Mouse (Mus musculus) ES-Bruce4 (cell line): ENCODE measurements around the gene Arsb. TPM values are rescaled to one million over a fixed set of nuclear protein-coding genes. Genes with fewer than 3 reads are reported as not detected.

ENCODE experiments used
- H3K27ac ChIP-seq: 2 replicates; pipeline ENCODE4 v1.5.1; 2012; ENCODE audit warnings: low read length, inconsistent platforms; ENCODE audit not compliant: insufficient read depth
- H3K27me3 ChIP-seq: 2 replicates; pipeline ENCODE4 v1.6.1; 2012; ENCODE audit warnings: mild to moderate bottlenecking, low read length, inconsistent platforms; ENCODE audit not compliant: control insufficient read depth, poor library complexity, insufficient read depth, severe bottlenecking
- H3K36me3 ChIP-seq: 2 replicates; pipeline ENCODE4 v1.6.1; 2012; ENCODE audit warnings: inconsistent platforms, mild to moderate bottlenecking, low read length, moderate library complexity; ENCODE audit not compliant: control insufficient read depth, poor library complexity, insufficient read depth, severe bottlenecking
- H3K4me1 ChIP-seq: one replicate; pipeline ENCODE4 v1.8.1; 2011; ENCODE audit warnings: low read length; ENCODE audit not compliant: control insufficient read depth, insufficient read depth
- H3K4me3 ChIP-seq: 2 replicates; pipeline ENCODE4 v1.5.1; 2011; ENCODE audit warnings: low read depth, mild to moderate bottlenecking, low read length
- H3K9ac ChIP-seq: 2 replicates; pipeline ENCODE4 v1.6.1; 2012; ENCODE audit warnings: low read depth, mild to moderate bottlenecking, inconsistent platforms; ENCODE audit not compliant: poor library complexity, severe bottlenecking
- H3K9me3 ChIP-seq: replicated peaks from 2 replicates; pipeline ENCODE4 v1.6.1; 2012; ENCODE audit warnings: mild to moderate bottlenecking, low read length, inconsistent platforms; ENCODE audit not compliant: control insufficient read depth, poor library complexity, insufficient read depth, severe bottlenecking
- CTCF ChIP-seq: IDR thresholded peaks from one replicate; pipeline ENCODE4 v1.8.1; 2011; ENCODE audit warnings: low read depth, low read length
- EP300 ChIP-seq: IDR thresholded peaks from 2 replicates; pipeline ENCODE4 v1.6.1; 2011; ENCODE audit warnings: low read depth, low read length; ENCODE audit not compliant: insufficient read depth
- POLR2A ChIP-seq: IDR thresholded peaks from one replicate; pipeline ENCODE4 v1.8.1; 2011; ENCODE audit warnings: low read length; ENCODE audit not compliant: insufficient read depth
- polyA plus RNA-seq: library from polyadenylated mRNA; stranded (reverse); fragments of >200 nt; gene quantifications from 2 replicates; pipeline ENCODE4 v1.2.4, GENCODE M21; 2011; ENCODE audit warnings: low read depth; ENCODE audit not compliant: missing spikeins, insufficient read depth, insufficient read length

Gene Arsb
- polyA plus RNA-seq, 1 experiment = 1.7 TPM

GRCm38 (mm10) chr13:93989208-93989607, 217.8 kb downstream of the Arsb start:
- Histone ChIP-seq H3K27ac (no peak overlapping the region), H3K9ac (no peak overlapping the region), H3K4me3 (no peak overlapping the region), H3K4me1 (peaks cover 3% of the 10 kb centered on the region), H3K9me3 (peaks cover 8% of the 10 kb centered on the region), H3K36me3 (no peaks in the 10 kb centered on the region), H3K27me3 (no peaks in the 10 kb centered on the region)
- TF ChIP-seq CTCF (no peak), POLR2A (no peak), EP300 (no peak)

GRCm38 (mm10) chr13:93989736-93990611, 218.5 kb downstream of the Arsb start:
- Histone ChIP-seq H3K9ac (no peak overlapping the region), H3K9me3 (peaks cover 8% of the 10 kb centered on the region), H3K4me3 (no peak overlapping the region), H3K36me3 (no peaks in the 10 kb centered on the region), H3K27me3 (no peaks in the 10 kb centered on the region), H3K4me1 (peaks cover 3% of the 10 kb centered on the region), H3K27ac (no peak overlapping the region)
- TF ChIP-seq EP300 (peak; percentile 77; the same call in 1 of the 2 replicates), POLR2A (no peak)

- peaks cover 3% of the 10 kb centered on the region for H3K4me1 ChIP-seq
- no peak overlapping the region for H3K27ac ChIP-seq
- H3K9me3 ChIP-seq = peaks cover 8% of the 10 kb centered on the region
- no peaks in the 10 kb centered on the region for H3K27me3 ChIP-seq
- TF ChIP-seq CTCF (no peak), EP300 (0 out of 2 replicates have a peak, but pooled peaks have one; percentile 9)
- no peaks in the 10 kb centered on the region for H3K36me3 ChIP-seq
- no peak overlapping the region for H3K4me3 ChIP-seq
- H3K9ac ChIP-seq = no peak overlapping the region
Observed at GRCm38 (mm10) chr13:93990841-93991240, 219.4 kb downstream of the Arsb start.

GRCm38 (mm10) chr13:93992342-93992882, 221.0 kb downstream of the Arsb start:
- Histone ChIP-seq H3K4me1 (peaks cover 3% of the 10 kb centered on the region), H3K4me3 (no peak overlapping the region)
- TF ChIP-seq POLR2A (no peak), CTCF (no peak), EP300 (no peak)

More at GRCm38 (mm10) chr13:93992342-93992882, 221.0 kb downstream of the Arsb start:
- Histone ChIP-seq H3K27ac (no peak overlapping the region), H3K27me3 (no peaks in the 10 kb centered on the region), H3K9ac (no peak overlapping the region), H3K36me3 (no peaks in the 10 kb centered on the region), H3K9me3 (no peaks in the 10 kb centered on the region; the same call in 1 of the 2 replicates)

Other genes with a start within 250 kb of the Arsb start
- gene Bhmt, start 133.7 kb upstream of the Arsb start, polyA plus RNA-seq = not detected in 2 replicates
- gene Bhmt2, start 97.3 kb upstream of the Arsb start, polyA plus RNA-seq = not detected in 2 replicates
- gene Dmgdh, start 97.2 kb upstream of the Arsb start, polyA plus RNA-seq = 0.23 and 0.72 TPM in 2 replicates